Mouse (Mus musculus): ENCODE results near the gene Emc4.

The Emc4 gene

DNA sequence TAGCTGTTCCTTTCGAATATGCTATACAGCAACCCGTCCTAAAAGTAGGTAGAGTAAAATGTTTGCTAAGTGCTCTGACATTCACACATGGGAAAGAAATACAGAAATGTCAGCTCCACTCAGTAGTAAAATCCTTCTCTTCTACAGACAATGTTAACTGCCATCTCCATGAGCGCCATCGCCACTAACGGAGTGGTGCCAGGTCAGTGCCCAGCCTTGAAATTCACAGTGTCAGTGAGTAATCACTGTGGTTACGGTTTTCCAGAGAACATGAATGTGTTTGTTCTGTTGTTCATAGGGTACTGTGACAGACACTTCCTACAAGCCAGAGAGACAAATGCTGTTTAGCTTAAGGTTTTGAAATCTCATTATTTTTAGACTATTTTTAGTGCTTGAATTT, 30.6 kb downstream of the Emc4 start:
- DNase-seq (ENCODE audit: low read depth) = peak; percentile 28

DNA sequence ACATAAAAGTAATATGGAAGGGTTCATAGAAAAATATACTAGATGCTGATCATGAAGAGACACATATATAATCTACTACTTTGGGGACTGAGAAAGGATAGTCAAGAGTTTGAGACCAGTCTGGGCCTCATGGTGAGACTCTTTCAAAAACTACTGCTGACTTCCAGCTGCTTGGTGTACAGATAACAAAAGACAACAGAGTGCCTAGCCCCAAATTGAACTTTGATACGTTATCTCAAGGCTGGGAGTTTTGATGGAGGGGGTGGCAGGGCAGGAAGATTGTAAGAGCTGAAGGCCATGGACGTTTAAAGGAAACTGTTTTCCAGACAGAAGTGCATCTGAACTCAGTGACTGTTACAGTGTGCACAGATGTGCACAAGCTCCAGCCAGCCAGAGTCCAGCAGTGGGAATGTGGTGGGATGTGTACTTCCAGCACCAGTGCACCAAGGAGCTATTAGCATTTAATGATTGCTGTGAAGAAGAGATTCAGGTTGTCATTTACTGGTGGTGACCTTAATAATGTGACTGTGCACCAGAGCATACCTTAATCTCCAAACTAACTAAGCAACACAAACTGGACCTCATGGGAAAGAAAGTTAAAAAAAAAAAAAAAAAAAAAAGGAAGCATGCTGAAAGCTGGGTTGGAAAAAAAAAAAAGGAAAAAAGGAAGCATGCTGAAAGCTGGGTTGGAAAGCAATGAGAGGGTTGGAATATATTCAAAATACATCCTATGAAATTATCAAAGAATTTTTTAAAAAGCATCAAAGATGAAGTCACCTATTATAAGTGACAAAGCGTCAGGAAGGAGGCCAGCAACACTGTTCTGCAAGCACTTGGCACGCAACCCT, 35.6 kb downstream of the Emc4 start:
- DNase-seq (ENCODE audit: low read depth) = no peak

GRCm38 (mm10) chr2:112328069-112328777, 39.6 kb downstream of the Emc4 start:
- DNase-seq (ENCODE audit: low read depth) = no peak

GRCm38 (mm10) chr2:112318905-112319304, 48.9 kb downstream of the Emc4 start:
- no peak for DNase-seq (ENCODE audit: low read depth)

- DNase-seq (ENCODE audit: low read depth) = no peak
Observed at GRCm38 (mm10) chr2:112318227-112318626, 49.6 kb downstream of the Emc4 start.

GRCm38 (mm10) chr2:112315638-112316037, 52.2 kb downstream of the Emc4 start:
- no peak for DNase-seq (ENCODE audit: low read depth)
